Mouse (Mus musculus): ENCODE data around the gene Btbd17.

Gene Btbd17

GRCm38 (mm10) chr11:114803990-114804389 is 8.2 kb upstream of the Btbd17 start:
- DNase-seq (ENCODE audit: low read depth, low spot score), result no peak

DNA sequence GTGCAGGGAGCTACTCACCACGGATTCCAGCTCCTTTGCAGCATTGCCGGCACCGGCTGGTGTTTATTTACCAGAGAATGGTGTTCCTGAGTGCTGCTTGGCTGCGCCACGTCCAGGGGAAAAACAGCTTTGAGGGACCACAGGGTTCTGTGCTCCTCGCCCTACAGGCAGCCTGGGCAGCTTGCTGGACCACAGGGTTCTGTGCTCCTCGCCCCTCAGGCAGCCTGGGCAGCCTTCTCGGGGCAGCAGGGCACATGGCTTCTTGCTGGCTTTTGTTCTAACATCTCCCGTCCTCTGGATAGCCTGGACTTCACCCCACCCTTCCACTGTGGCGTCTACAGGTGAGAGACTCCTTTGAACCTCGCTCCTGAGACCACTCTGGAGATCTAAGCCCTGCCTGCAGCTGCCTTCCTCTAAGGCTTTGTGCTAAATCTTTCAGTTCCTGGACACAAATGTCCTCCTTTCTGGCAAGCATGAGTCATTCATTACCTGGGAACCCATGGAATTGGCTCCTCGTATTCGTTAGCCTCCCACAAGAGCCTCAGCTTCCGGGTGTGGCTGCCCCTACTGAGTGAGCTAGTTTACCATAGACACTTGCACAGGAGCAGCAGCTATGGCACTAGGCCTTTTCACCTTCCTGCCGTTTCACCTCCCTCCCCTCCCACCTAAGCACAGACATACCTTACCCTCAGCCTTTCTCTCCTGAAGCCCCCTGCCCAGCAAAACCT is 7.0 kb upstream of the Btbd17 start:
- no peak for DNase-seq (ENCODE audit: low read depth, low spot score)

DNA sequence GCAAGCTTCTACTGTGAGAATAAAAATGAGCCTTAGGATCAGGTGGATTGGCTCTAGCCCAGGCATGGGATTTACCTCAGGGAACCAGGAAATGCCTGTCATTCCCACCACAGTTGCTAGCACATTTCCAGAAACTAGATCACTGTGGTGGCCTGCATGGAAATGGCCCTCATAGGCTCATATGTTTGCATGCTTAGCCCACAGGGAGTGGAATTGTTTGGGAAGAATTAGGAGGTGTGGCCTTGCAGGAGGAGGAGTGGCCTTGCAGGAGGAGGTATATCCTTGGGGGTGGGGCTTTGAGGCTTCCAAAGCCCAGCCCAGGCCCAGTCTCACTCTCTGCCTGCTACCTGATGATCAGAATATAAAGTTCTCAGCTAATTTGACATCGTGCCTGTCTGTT is 6.2 kb upstream of the Btbd17 start:
- peak; percentile 68 for DNase-seq (ENCODE audit: low read depth, low spot score)

GRCm38 (mm10) chr11:114798624-114799023 is 2.9 kb upstream of the Btbd17 start, which contains the start of gene Gpr142:
Gene Gpr142 (plus strand): TSS chr11:114798924.
- no peak for DNase-seq (ENCODE audit: low read depth, low spot score)

GRCm38 (mm10) chr11:114797981-114798380 is 2.2 kb upstream of the Btbd17 start:
- no peak for DNase-seq (ENCODE audit: low read depth, low spot score)

- no peak for DNase-seq (ENCODE audit: low read depth, low spot score)
Observed at GRCm38 (mm10) chr11:114797176-114797575, 1.4 kb upstream of the Btbd17 start.

DNA sequence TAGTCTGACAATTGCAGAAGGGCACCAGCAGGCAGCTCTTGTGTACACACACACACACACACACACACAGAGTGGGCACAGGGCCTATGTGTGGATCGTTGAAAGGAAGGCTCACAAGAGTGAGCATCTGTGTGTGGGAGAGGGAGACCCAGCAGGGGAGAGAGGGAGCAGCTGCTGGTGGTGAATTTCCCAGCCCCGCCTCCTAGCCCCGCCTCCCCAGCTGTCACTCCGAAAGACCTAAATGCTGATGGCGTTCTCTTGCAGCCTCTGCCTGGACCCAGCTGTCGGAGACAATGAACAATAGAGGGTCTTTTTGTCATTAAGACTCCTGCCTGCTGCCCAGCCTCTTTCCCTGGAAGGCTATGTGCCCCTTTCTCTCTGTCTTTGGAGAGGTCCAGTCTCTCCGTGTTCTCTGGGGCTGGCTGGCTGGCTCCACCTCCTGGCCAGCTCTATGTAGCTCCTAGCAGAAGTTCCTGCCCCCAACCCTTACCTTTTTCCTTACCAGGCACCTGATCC is 456 bp downstream of the Btbd17 start:
- peak; percentile 81 for DNase-seq (ENCODE audit: low read depth, low spot score)

GRCm38 (mm10) chr11:114794691-114795090 is 1.1 kb downstream of the Btbd17 start:
- DNase-seq (ENCODE audit: low read depth, low spot score), result no peak

- no peak for DNase-seq (ENCODE audit: low read depth, low spot score)
Observed at GRCm38 (mm10) chr11:114793868-114794545, 1.7 kb downstream of the Btbd17 start.

DNA sequence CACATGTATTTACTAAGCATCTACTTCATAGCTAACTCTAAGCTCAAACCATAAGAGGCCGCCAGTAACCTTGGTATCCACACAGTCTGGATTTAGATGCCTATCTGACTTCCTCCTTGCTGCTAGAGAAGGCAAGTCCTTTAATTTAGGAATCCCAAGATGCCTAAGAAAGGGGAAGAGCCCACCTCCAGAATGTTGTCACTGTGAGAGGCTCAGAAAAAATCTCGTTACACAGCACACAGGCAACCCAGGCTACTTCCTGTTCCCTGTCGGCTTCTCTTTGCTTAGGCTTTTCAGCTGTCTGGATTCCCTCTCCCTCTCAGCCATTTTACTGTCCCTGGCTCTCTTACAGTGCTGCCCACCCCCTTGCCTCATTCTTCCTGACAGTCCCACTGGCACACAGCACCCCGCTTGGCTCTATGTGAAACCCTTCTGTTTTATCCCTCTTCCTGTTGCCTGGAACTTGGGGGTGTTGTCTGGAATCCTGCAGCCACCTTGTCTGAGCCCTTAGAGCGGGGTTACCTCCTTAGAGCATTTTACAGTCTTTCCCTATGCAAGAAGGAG is 2.7 kb downstream of the Btbd17 start:
- no peak for DNase-seq (ENCODE audit: low read depth, low spot score)

DNA sequence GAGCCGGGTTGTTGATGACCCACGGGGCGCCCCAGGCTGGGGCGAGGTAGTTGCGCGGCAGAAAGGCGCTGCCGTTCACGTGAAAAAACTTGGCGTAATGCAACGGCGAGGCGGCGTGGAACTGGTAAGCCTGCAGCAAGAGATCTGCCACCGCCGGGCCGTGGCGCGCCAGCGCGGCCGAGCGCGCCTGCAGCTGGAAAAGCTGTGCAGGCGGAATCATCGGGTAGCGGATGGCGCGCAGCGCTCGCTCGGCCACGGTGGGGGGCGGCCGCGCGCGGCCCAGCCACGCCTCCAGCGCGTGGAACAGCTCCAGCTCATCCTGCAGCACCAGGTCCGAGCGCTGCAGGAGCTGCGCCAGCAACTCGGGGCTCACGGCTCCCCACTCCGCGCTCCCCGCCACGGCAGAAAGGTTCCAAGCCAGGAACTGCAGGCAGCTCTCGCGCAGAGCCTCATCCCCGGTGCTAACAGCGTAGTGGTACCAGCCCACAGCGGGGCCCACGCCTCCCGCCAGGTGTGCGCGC is 3.8 kb downstream of the Btbd17 start:
- peak; percentile 69 for DNase-seq (ENCODE audit: low read depth, low spot score)

- DNase-seq (ENCODE audit: low read depth, low spot score), result peak; percentile 67
Observed at GRCm38 (mm10) chr11:114791351-114791889, 4.3 kb downstream of the Btbd17 start.

GRCm38 (mm10) chr11:114790841-114791240 is 4.9 kb downstream of the Btbd17 start:
- DNase-seq (ENCODE audit: low read depth, low spot score), result no peak

DNA sequence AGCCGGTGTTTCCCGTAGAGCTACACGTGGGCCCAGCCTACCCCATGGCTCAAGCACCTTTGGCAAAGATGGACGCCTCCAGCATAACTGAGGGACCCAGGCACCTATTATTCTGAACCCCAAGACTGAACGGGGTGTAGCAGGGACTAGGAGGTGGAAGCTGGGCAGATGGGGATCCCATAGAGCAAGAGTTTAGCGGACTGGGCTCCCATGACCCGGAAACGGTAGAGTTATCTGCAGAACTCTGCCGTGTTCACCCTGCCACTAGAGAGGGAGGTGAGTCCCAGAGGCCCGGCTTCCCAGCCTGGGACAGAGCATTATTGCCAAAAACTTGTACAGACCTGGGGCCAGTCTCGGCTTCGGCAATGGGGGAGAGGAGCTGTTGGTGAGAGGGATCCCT is 5.6 kb downstream of the Btbd17 start:
- DNase-seq (ENCODE audit: low read depth, low spot score), result no peak

GRCm38 (mm10) chr11:114789716-114790115 is 6.0 kb downstream of the Btbd17 start:
- peak; percentile 73 for DNase-seq (ENCODE audit: low read depth, low spot score)

- peak; percentile 76 for DNase-seq (ENCODE audit: low read depth, low spot score)
Observed at GRCm38 (mm10) chr11:114789061-114789714, 6.6 kb downstream of the Btbd17 start.

GRCm38 (mm10) chr11:114787611-114788010 is 8.1 kb downstream of the Btbd17 start:
- DNase-seq (ENCODE audit: low read depth, low spot score), result no peak

GRCm38 (mm10) chr11:114786326-114786725 is 9.4 kb downstream of the Btbd17 start:
- DNase-seq (ENCODE audit: low read depth, low spot score), result peak; percentile 44

- peak; percentile 72 for DNase-seq (ENCODE audit: low read depth, low spot score)
Observed at GRCm38 (mm10) chr11:114785892-114786291, 9.9 kb downstream of the Btbd17 start.

GRCm38 (mm10) chr11:114780076-114780475 is 15.7 kb downstream of the Btbd17 start:
- DNase-seq (ENCODE audit: low read depth, low spot score), result no peak

GRCm38 (mm10) chr11:114771896-114772295 is 23.8 kb downstream of the Btbd17 start:
- DNase-seq (ENCODE audit: low read depth, low spot score), result no peak

Measured in R1 (cell line).